Mouse (Mus musculus): ENCODE results near the gene Irf8.

GRCm38 (mm10) chr8:120724816-120725575 is 11.2 kb upstream of the Irf8 start:
- TF ChIP-seq CTCF (IDR thresholded peaks at IDR 0.05; ENCODE audit: low read depth) (no peak), EP300 (IDR thresholded peaks at IDR 0.05; ENCODE audit: low read depth) (no peak)

All from heart, postnatal 0 days (tissue).